Mouse (Mus musculus) lung, adult 2 months (tissue): ENCODE results near the gene Lrrc74a.

Source experiments
- CTCF ChIP-seq: fragments of 200-500 bp; IDR thresholded peaks from 2 replicates; pipeline ENCODE4 v1.5.1; 2011; ENCODE audit warnings: mild to moderate bottlenecking, low read length, control low read depth; ENCODE audit not compliant: insufficient read depth
- POLR2A ChIP-seq: fragments of 200-500 bp; IDR thresholded peaks from 2 replicates; pipeline ENCODE4 v1.6.1; 2011; ENCODE audit warnings: low read depth, mild to moderate bottlenecking, control low read depth, low read length, borderline replicate concordance; ENCODE audit errors: extremely low read depth

- TF ChIP-seq CTCF (no peak), POLR2A (no peak)
Measured at GRCm38 (mm10) chr12:86697996-86698395, 36.2 kb upstream of the Lrrc74a start.
